Mouse (Mus musculus) heart, embryonic 10.5 days (tissue): ENCODE results near the gene Med13l. TPM values are rescaled to one million over a fixed set of nuclear protein-coding genes. Genes with fewer than 3 reads are reported as not detected.
A peak's percentile ranks its signal among the peaks of the same experiment; 100 is the strongest.

Source experiments
- DNase-seq: peaks from one replicate; pipeline ENCODE4 v3.0.0-alpha.2; 2017; ENCODE audit warnings: low spot score
- H3K27ac ChIP-seq: fragments of 300-500 bp; sonication (generic); 2 replicates; pipeline ENCODE4 v1.5.1; 2016; ENCODE audit warnings: mild to moderate bottlenecking
- H3K27me3 ChIP-seq: fragments of 300-500 bp; sonication (generic); 2 replicates; pipeline ENCODE4 v1.6.1; 2016; ENCODE audit warnings: mild to moderate bottlenecking; ENCODE audit not compliant: poor library complexity, insufficient read depth, severe bottlenecking
- H3K36me3 ChIP-seq: fragments of 300-500 bp; sonication (generic); 2 replicates; pipeline ENCODE4 v1.6.1; 2016; ENCODE audit warnings: mild to moderate bottlenecking, moderate library complexity
- H3K4me1 ChIP-seq: fragments of 300-500 bp; sonication (generic); 2 replicates; pipeline ENCODE4 v1.6.1; 2016; ENCODE audit warnings: mild to moderate bottlenecking
- H3K4me3 ChIP-seq: fragments of 300-500 bp; sonication (generic); 2 replicates; pipeline ENCODE4 v1.5.1; 2016; ENCODE audit warnings: mild to moderate bottlenecking, moderate library complexity
- H3K9me3 ChIP-seq: fragments of 300-500 bp; sonication (generic); 2 replicates; pipeline ENCODE4 v1.6.1; 2016; ENCODE audit warnings: mild to moderate bottlenecking, moderate library complexity
- WGBS: fragments of 180-500 bp; shearing (Covaris S2); methylation state at CpG from one replicate; pipeline ENCODE4 v1.1.7; 2016; 5-methylcytosine and 5-hydroxymethylcytosine counted together
- polyA plus RNA-seq: library from polyadenylated mRNA; unstranded; fragments of >200 nt; fragmentation: Nextera tagmentation; extraction: Ambion mirVana; gene quantifications from 2 replicates; pipeline ENCODE4 v1.2.1, GENCODE M21; 2016

Med13l gene
- polyA plus RNA-seq, 1 experiment from 2014 or later: 10.0 TPM

DNA sequence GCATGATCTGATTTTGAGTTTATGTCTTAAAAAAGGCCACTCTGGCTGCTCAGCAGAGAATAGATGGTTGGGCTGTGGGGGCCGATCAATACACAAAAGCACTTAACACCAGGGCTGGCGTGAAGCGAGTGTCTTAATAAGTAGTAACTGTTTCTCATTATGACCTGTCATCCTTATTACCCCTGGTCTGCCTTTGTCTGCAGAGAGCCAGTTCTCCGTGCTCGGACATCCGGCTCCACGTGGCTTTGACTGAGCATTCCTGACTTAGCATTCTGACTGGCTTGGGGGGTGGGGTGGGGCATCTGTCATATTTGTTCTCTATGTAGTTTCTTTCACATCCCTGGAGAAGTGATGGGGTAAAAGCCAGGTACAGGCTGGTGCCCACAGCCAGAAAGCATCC lies 31.2 kb upstream of the Med13l start:
- Histone ChIP-seq H3K36me3 (no peaks in the 10 kb centered on the region), H3K27ac (no peak overlapping the region), H3K9me3 (no peaks in the 10 kb centered on the region), H3K4me3 (no peak overlapping the region), H3K4me1 (peaks cover 25% of the 10 kb centered on the region), H3K27me3 (peaks cover 55% of the 10 kb centered on the region)
- 32% methylated on average over 7 of the region's 7 CpGs for WGBS
- DNase-seq: no peak

DNA sequence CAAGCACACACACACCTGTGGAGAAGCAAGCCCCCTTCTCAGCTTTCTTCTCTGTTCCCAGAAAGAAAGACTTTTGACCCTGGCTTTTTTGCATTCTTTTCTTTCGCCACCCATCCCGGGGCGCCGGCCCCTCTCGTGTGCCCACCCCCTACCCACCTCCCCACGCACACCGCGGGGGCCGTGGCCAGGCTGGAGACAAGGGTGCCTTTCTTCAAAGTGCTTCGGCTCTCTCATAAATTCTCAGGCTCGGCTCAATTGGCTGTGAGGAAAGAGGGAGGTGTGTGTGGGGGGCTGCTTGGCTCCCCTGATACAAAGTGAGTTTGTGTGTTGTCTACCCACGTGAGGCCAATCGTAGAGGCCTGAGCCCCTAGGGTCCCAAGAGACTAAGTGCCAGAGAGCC lies 28.4 kb upstream of the Med13l start:
- H3K27me3 ChIP-seq: peaks cover 59% of the 10 kb centered on the region
- DNase-seq: no peak
- no peaks in the 10 kb centered on the region for H3K36me3 ChIP-seq
- H3K27ac ChIP-seq: no peak overlapping the region
- WGBS: 17% methylated on average over 13 of the region's 13 CpGs
- no peaks in the 10 kb centered on the region for H3K9me3 ChIP-seq
- H3K4me1 ChIP-seq: peaks cover 27% of the 10 kb centered on the region
- H3K4me3 ChIP-seq: 0 out of 2 replicates have a peak overlapping the region, but pooled peaks have one; percentile 5

DNA sequence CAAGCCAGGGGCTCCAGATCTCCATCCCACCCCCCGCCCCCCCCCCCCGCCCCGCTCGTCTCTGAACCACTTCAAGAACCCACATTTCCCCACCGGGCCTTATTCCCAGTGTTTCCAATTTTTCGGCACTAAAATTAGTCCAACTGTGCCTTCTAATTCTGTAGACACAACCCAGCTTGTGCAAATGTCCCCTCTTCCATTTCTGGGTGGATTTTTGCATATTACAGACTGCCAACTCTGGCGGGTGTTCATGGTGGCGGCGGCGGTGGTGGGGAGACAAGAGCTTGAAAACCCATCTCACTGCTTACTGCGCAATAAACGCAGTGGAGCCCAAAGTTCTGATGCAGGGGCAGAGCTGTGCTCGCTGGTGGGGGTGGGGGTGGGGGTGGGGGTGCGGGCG lies 27.8 kb upstream of the Med13l start:
- DNase-seq: no peak
- no peaks in the 10 kb centered on the region for H3K9me3 ChIP-seq
- H3K36me3 ChIP-seq: no peaks in the 10 kb centered on the region
- WGBS: 43% methylated on average over 14 of the region's 15 CpGs
- H3K27ac ChIP-seq: no peak overlapping the region
- H3K4me3 ChIP-seq: no peak overlapping the region
- H3K4me1 ChIP-seq: peaks cover 27% of the 10 kb centered on the region
- H3K27me3 ChIP-seq: peaks cover 59% of the 10 kb centered on the region

DNA sequence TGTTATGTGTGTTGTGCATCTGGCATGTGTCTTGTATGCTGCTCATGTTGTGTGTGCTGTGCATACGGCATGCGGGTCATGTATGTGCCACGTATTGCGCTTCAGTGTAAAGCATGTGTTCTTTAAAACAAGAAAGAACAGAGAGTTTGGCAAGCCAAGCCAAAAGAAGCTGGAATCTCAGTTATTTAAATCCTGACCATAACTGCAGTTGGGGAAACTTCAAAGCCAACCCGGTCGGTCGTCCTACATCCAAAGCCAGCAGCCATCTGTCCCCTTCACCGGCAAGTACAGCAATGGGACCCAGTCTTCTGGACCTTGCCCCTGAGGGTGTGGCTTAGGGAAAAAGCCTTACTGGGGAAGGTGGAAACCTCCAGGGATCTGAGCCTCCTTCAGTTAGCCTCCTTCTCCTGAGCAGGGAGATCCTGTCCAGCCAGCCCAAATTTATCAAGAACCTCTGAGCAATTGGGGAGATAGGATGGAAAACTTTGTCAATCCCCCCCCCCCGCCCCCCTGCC lies 26.0 kb upstream of the Med13l start:
- no peaks in the 10 kb centered on the region for H3K36me3 ChIP-seq
- H3K27ac ChIP-seq: no peak overlapping the region
- peaks cover 44% of the 10 kb centered on the region for H3K27me3 ChIP-seq
- no peak for DNase-seq
- WGBS: 76% methylated on average over 9 of the region's 9 CpGs
- no peaks in the 10 kb centered on the region for H3K9me3 ChIP-seq
- no peak overlapping the region for H3K4me3 ChIP-seq
- H3K4me1 ChIP-seq: peaks cover 16% of the 10 kb centered on the region

DNA sequence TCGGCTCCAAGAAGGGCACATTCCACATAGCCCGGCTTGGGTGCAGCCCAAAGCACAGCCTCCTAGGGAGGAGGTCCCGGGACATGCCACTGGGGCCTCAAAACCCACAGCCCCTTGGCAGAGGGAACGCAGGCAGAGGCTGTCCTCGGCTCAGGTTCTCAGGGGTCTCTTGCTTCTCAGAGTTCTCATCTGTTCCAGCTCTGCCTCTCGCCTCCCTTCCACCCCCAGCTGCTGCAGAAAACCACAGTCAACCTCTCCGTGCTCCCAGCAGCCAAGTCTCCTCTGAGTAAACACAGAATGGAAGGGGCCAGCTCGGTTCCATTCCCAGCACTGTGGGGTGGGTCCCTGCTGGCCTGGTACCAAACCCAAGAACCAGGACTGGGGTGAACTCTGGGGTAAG lies 25.3 kb upstream of the Med13l start:
- Histone ChIP-seq H3K4me1 (peaks cover 15% of the 10 kb centered on the region), H3K9me3 (no peaks in the 10 kb centered on the region), H3K27ac (no peak overlapping the region), H3K27me3 (peaks cover 42% of the 10 kb centered on the region), H3K4me3 (no peak overlapping the region), H3K36me3 (no peaks in the 10 kb centered on the region)
- WGBS: 35% methylated on average over 8 of the region's 8 CpGs
- DNase-seq: no peak

DNA sequence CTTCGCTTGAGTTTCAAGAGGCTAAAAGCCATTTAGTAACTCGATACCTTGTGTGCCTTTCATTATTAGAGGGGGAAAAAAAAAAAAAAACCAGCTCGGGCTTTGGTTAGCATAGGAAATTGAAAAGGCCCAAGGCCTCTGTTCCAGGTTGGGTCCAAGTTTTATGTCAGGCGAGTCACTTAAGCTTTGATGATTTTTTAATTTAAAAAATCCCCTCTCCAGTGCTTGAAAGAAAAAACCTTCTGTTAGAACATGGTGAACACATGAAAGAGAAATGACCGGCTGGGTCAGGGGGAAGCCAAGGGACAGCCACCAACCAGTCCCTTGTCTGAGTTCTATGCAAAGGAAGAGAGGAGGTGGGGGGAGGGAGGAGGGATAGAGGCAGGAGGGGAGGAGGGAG lies 22.0 kb upstream of the Med13l start:
- Histone ChIP-seq H3K4me3 (no peak overlapping the region), H3K27ac (no peak overlapping the region), H3K4me1 (peaks cover 6% of the 10 kb centered on the region; the same call in 1 of the 2 replicates), H3K27me3 (peaks cover 12% of the 10 kb centered on the region), H3K9me3 (no peaks in the 10 kb centered on the region), H3K36me3 (no peaks in the 10 kb centered on the region)
- DNase-seq: no peak
- 46% methylated on average over 5 of the region's 5 CpGs for WGBS

DNA sequence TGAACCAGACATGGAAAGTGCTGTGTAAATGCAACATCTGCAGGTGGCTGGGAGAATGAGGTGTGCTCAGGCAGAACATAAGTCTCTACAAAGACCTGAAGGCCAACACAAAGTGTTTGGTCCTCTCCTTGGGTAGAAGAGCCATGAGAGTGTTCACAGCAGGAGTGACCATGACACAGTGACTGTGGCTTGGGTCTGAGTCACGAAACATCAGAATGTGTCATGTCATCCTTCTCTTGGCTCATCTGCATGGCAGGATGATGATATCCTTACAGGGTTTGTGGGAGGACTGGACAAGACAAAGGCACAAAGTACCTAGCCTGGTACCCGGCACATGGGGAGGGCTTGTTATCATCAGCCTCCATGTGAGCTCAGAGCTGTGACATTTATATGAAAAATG lies 16.7 kb upstream of the Med13l start:
- H3K36me3 ChIP-seq: no peaks in the 10 kb centered on the region
- WGBS: 79% methylated on average over 2 of the region's 2 CpGs
- no peak overlapping the region for H3K27ac ChIP-seq
- H3K9me3 ChIP-seq: no peaks in the 10 kb centered on the region
- no peaks in the 10 kb centered on the region for H3K4me1 ChIP-seq
- no peak for DNase-seq
- H3K4me3 ChIP-seq: no peak overlapping the region
- H3K27me3 ChIP-seq: no peaks in the 10 kb centered on the region

DNA sequence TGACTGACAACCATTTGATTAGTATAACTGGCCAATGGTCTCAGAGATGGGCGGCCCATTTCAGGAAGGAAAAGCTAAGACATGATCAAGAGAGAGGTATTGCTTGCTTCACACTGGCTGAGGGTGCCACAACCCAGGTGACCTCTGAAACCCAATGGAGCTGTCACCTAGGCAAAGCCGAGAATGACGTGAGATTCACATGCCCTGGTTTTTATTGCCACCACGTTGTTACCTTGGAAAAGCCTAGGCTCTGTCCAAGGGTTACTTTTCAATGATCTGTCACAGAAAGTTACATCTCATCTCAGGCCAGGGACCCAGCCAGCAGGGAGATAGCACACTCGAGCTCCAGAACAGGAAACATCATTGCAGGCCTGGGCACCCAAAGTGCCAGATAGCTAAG lies 10.0 kb upstream of the Med13l start:
- H3K27me3 ChIP-seq: no peaks in the 10 kb centered on the region
- 52% methylated on average over 5 of the region's 5 CpGs for WGBS
- no peak overlapping the region for H3K4me3 ChIP-seq
- H3K9me3 ChIP-seq: no peaks in the 10 kb centered on the region
- H3K4me1 ChIP-seq: 0 out of 2 replicates have a peak, but pooled peaks cover 6% of the 10 kb centered on the region
- DNase-seq: no peak
- no peaks in the 10 kb centered on the region for H3K36me3 ChIP-seq
- H3K27ac ChIP-seq: no peak overlapping the region

DNA sequence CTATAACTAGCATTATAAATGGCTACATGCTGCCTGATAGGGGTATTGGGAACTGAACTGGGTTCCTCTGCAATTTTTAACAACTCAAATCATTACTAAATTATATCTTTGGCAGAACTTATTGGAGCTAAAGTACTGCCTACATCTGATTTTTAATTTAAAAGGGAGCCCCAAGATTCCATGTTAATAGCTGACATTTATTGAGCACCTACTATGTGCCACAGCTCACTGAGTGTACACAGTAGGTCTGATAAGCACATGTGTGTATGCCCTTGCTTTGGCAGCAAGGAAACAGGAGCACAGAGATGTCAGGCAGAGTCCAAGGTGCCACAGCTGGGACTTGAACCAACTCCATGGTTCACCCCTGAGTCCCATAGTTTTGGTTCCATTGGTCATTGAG lies 7.2 kb upstream of the Med13l start:
- Histone ChIP-seq H3K9me3 (no peaks in the 10 kb centered on the region), H3K27ac (no peak overlapping the region), H3K4me3 (no peak overlapping the region), H3K27me3 (peaks cover 4% of the 10 kb centered on the region; the same call in 1 of the 2 replicates), H3K36me3 (no peaks in the 10 kb centered on the region), H3K4me1 (peaks cover 16% of the 10 kb centered on the region)
- no peak for DNase-seq

DNA sequence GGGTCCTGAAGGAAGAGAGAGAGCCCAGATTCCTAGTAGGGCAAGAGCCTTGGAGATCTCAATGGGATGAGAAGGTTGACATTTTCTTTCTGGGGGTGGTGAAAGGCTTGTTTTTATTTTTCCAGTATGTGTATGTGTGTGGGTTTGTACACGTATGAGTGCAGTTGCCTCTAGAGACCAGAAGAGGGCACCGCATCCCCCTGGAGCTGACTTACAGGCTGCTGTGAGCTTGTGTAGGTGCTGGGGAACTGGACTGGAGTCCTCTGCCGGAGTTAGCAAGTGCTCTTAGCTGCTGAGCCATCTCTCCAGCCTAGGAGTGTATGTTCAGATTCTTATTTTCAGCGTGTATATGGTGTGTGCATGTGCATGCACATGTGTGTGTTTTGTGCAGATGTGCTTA lies 5.2 kb upstream of the Med13l start:
- Histone ChIP-seq H3K4me3 (no peak overlapping the region), H3K4me1 (peaks cover 26% of the 10 kb centered on the region), H3K27ac (no peak overlapping the region), H3K9me3 (no peaks in the 10 kb centered on the region), H3K27me3 (peaks cover 4% of the 10 kb centered on the region; the same call in 1 of the 2 replicates), H3K36me3 (no peaks in the 10 kb centered on the region)
- no peak for DNase-seq
- 95% methylated on average over 4 of the region's 4 CpGs for WGBS

DNA sequence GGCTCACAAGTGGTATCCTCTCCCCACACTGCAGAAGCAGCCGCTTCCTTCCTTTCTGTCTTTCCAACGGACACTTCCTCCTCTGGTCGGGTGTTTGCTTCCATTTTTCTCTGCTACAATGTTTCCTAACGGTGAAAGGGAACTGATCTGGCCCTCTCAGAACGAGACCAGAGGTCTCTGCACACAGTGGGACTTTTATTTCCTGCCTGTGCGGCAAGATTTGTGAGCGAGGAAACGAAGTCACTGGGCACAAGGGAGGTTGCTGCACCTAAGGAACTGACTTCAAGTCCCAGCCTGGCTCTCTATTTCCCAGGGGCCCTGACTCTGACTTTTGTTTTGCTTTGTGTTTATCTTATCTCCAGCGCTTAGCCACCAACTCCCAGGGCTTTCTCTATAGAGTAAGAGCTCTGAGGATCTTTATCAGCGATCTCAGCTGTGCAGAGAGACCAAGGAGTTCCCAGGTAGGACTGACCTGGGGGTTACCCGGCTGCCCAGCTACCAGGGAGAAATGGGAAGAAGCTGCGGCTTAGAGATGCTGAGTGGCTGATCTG lies 4.0 kb upstream of the Med13l start:
- Histone ChIP-seq H3K4me3 (0 out of 2 replicates have a peak overlapping the region, but pooled peaks have one; percentile 10), H3K27me3 (peaks cover 4% of the 10 kb centered on the region; the same call in 1 of the 2 replicates), H3K27ac (0 out of 2 replicates have a peak overlapping the region, but pooled peaks have one; percentile 2), H3K36me3 (no peaks in the 10 kb centered on the region), H3K4me1 (peaks cover 21% of the 10 kb centered on the region), H3K9me3 (no peaks in the 10 kb centered on the region)
- DNase-seq: no peak
- WGBS: 6% methylated on average over 12 of the region's 12 CpGs

DNA sequence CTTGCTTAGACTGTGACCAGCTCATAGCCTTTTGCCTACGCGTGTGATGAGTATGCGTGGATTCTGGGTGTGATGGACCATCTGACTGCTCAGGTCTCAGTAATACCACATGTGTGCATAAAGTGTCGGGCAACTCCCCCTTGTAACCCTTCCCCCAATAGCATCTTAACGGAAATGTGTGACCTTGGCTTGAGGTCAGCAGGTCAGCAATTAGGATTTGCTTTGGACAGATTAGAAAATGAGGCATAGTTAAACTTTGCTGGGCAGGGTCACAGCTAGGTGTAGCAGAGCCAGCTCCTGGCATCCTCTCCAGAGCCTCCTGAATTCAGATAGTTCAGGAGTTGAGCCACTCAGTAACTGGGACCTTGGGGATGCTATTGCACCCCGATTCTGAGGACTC lies 1.6 kb upstream of the Med13l start:
- Histone ChIP-seq H3K9me3 (no peaks in the 10 kb centered on the region), H3K4me1 (peaks cover 37% of the 10 kb centered on the region), H3K4me3 (no peak overlapping the region), H3K27ac (0 out of 2 replicates have a peak overlapping the region, but pooled peaks have one; percentile 97), H3K36me3 (no peaks in the 10 kb centered on the region), H3K27me3 (peaks cover 4% of the 10 kb centered on the region; the same call in 1 of the 2 replicates)
- 75% methylated on average over 6 of the region's 6 CpGs for WGBS
- DNase-seq: no peak

DNA sequence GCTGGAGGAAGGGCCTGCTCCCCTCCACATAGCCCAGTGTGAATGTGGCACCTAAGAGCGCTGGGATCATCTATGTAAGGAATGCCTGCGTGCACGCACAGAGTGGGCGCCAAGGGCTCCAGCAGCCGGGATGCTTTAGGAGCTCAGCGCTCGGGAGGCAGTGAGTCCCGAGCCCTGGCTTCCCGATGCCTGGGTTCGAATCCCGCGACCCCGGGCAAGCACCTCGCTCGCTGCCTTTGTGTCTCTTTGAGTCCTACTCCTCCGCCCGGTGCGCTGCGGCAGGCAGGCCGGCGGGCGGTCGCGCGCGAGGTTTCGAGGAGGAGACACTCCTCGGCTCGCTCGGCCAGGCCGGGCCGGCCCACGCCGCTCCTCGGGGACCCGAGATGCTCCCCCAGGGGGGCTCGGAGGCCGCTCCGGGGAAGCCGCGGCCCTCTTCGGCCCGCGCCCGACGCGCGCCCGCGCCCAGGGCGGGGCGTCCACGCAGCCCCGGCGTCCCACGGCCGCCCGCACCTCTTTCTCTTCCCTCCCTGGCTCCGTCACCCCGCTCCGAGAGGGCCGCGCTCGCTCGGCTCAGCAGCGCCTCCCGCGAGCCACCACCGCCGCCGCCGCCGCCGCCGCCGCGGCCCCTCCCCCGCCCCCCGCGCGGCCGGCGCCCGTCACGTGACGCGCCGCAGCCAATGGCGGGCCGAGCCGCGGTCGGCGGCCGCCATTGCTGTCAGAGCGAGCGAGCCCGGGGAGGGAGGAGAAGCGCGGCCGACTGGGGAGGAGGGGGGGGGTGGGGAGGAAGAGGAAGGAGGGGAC lies 695 bp upstream of the Med13l start:
- Histone ChIP-seq H3K4me1 (peaks cover 38% of the 10 kb centered on the region), H3K4me3 (peak overlapping the region; percentile 86), H3K27me3 (peaks cover 4% of the 10 kb centered on the region; the same call in 1 of the 2 replicates), H3K27ac (peak overlapping the region; percentile 97), H3K36me3 (no peaks in the 10 kb centered on the region), H3K9me3 (no peaks in the 10 kb centered on the region)
- DNase-seq: peak; percentile 87
- 1% methylated on average over 79 of the region's 101 CpGs for WGBS
